Mouse (Mus musculus): ENCODE measurements around the gene Sdha.
A peak's percentile ranks its signal among the peaks of the same experiment; 100 is the strongest.

Sdha gene

DNA sequence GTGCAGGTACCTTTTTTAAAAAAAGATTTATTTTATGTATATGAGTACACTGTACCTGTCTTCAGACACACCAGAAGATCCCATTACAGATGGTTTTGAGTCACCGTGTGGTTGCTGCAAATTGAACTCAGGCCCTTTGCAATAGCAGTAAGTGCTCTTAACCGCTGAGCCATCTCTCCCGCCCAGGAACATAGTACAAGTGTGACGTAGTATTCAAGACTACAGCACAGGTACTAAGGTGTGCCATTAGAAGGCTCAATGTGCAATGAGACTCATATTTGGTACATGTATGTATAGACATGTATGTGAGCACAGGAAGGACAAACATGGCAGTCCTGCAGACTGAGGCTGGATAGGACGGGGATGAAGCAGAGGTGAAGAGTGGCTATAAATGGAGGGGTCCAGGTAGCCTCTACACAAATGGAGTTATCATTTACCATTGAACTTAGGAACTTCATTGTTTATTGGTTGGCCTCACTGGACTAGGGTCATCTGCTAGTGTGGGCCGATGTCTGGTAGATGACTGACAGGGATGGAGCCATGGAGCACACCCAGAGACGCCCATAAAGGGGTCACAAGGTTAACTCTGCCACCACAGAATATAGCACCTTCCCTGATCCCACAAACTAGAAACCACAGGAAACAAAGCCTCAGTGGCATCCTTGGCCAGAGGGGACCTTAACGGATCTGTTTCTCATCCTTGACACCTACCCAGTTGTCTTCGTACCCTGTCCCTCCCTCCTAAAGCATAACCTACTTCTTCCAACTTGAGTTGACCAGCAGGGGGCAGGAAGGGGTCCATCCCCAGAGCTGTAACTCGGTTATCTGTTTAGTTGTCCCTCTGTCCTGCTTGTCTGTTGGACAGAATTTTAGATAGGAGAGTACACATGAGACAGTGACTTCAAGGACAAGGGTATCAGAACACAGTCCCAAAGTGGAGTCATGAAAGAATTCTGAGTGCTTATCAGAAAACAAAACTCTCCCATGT is 47.7 kb downstream of the Sdha start:
- DNase-seq = no peak

DNA sequence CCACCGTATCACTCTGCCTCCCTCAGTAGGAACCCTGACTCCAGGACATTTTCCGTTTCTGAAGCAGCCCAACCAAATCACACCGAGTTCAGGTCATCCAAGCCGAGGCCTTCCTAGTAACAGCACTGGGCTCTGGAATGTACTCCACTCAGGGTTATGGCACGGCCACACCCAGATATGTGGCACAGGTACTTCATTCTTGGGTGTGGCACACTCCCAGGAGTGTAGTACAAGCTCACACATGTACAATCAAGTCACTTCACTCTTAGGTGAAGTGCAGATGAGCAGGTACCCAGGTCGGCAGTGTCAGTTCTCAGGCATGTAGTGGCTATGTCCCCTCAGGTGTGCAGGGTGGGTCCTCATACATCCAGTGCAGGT is 48.5 kb downstream of the Sdha start:
- no peak for DNase-seq

DNA sequence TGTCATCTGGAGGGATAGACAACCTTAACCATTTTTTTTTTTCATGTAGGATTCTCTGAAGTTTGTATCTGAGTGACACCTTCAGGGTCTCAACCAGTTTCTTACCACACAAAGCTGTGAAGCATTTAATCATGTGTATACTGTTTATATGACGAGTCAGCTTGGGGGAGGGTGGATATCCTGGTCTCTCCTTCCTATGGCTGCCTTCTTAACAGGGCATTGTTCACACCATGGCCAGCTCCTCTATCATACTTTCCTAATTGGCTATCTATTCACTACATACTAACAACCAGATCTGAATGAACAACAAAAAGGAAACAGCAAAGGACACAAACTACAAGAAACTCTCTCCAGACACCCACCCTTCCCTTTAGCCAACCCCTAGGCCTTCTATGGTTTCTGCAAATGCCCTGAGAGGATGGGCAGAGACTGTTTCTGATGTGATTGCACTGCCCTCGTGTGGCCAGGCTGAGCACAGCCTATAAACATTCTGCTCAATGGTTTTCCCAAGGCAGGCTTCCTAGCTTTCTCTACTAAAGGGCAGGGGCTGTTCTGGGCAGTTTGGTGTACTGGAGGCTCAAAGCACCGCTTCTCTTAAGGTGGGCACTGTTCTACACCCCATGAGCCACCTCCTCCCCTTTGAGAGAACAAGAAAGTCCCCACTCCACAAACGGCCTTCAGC is 49.0 kb downstream of the Sdha start:
- peak; percentile 77 for DNase-seq

DNA sequence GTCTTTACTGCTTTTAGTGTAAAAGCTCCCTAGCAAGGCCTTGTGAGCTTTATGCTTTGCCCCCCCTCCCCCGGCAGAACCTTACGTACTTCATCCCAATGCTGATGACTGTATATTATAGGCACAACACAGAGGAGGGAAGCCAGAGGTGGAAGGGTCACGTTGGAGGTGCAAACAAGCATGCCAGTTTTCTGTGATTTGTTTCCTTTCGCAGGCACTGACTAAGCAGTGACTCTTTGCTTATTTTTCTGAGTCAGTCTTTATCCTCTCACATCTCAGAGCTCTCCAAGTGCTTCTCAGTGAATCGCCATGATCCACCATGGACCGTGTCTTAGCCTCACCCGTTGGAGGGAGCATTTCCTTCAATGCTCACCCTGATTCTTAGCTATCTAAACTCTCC is 53.7 kb downstream of the Sdha start:
- DNase-seq = no peak

DNA sequence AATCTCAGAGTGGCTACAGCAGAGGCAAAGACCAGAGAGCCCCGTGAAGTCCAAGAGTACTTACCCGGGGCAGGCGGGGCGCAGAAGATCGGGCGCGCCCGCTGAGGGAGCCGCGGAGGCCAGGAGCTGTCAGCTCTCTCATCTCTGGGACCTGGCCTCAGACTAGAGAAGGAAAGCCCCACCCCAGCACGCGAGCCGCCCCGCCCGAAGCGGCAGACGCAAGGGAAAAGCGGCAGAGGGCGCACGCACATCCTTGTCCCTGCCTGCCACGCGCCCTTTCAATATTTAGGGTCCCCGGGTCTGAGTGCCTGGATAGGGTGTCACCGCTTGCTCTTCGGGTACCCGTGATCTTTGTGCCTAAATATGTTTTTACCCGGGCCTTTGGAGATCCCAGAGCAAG is 57.9 kb downstream of the Sdha start, which contains the start of gene Ahrr:
TSS of gene Ahrr (minus strand) at position 165 of the 400 bp plus-strand sequence.
- peak; percentile 83 for DNase-seq

DNA sequence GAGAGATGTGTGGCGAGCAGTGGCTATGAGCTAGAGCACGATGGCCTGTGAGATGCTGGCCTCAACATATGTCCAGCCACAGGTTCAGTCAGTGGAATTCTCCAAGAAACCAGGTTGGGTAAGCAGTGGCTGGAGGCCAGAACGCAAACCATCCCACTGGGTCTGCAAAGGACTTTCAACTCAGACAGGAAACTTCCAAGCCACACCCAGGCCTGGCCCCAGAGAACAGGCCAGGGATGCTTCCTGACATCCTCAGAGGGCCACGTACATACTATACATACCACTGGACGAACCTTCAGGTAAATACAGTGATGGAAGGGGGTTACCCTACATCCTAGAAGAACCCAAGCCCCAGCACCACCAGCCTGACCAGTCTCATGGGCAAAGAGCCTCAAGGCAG is 60.4 kb downstream of the Sdha start:
- DNase-seq = no peak

DNA sequence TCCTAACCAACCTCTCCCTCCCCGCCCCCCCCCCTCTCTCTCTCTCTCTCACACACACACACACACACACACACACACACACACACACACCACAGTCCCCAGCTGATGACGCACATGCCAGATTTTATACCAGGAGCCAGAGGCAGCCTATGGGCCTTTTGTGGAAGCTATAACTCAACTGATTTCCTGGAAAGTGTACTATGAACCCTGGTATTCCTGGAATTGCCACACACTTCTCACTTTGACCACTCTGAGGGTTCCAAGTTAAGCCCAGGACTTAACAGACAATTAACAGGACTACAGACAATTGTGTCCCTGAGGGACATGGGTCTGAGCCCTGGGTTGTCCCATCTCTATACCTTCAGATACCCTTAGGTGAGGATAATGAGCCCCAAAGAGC is 67.8 kb downstream of the Sdha start:
- DNase-seq = no peak

DNA sequence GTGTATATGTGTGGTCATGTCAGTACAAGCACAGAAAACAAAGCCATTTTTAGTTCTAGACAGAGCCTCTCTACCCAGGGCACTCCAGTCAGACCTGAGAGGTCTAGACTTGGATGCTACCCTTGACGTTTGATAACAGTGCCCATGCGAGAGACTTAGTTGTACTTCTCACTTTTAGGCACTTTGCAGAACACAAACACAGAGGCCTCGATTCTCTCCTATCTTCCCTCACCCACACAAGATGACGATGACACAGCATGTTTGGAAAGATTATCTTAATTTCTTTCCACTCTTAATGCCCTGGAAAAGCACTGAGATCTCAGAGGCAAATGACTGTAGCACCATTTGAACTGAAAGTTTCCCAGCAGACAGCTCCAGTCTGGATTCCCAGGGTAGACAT is 74.4 kb downstream of the Sdha start:
- no peak for DNase-seq
